Mouse (Mus musculus): Measurements from ENCODE around the gene Tpgs1.

The Tpgs1 gene

DNA sequence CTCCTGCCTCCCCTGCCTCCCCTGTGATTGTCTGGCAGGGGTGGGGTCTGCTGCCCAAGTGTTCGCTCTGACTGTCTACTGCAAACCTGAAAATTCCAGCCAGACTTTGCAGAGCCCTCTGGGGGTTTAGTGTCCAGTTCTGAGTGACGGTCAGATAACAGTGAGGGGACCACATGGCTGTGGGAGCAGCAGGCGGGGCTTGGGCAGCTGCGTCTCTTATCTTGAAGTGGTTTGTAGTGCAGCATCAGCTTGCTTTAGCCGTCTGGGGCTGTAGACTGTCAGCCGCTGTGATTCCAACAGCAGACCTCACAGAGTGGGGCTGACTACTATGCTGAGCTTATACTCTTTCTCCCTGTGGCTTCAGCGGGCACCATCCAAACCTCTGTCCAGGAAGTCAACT, 40.1 kb downstream of the Tpgs1 start:
- in situ Hi-C loops (cut with MboI, MseI): no loop called here

DNA sequence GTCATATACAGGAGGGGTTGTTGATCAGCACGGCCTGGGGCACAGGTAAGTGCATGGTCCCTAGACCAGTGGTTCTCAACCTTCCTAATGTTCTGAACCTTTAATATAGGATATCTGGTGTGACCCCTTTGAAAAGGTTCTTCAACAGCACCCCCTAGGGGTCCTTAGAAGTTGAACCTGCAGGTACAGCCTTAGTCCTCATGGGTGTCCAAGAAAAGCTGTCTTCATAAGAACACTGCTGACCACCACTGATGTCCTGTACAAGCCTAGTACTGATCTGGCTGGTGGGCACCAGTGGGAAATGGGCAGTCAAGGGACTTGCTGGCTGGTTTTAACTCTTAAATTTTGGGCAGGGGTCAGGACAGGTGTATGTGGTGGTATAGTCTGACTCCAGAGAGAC, 42.9 kb downstream of the Tpgs1 start:
- in situ Hi-C loops (cut with MboI, MseI): loop anchor here (5.0 kb wide), 1 partner anchor 75 kb away; no protein-coding TSS in a partner anchor

DNA sequence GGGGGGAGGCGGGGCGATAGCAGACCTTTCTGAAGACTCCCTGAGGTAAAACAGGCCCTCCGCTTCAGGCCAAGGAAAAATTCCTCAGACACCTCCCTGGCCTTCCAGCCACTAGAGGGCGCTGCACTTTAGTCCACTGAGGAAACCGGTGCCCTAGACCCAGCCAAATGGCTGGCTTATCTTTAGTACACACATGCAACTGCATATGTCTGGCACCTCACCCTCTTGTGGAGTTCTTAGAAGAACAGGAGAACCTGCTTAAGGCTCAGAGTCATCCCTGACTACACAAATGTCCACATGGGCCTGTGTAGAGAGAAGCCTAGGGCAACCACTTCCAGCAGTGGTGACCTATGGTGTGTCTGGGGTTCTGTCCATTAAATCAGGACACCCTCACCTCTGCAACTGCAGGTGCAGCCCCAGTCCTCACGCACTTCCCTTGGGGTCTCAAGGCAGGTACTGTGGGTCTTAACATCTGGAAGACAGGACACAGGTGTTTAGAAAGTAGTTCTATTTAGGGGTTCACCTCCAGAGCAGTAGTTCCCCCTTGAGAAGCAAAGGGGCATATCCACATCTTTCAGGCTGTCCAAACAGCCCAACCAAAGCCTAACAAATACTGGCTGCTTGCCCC, 43.4 kb downstream of the Tpgs1 start:
- in situ Hi-C loops (cut with MboI, MseI): loop anchor here (5.0 kb wide), 1 partner anchor 75 kb away; no protein-coding TSS in a partner anchor

DNA sequence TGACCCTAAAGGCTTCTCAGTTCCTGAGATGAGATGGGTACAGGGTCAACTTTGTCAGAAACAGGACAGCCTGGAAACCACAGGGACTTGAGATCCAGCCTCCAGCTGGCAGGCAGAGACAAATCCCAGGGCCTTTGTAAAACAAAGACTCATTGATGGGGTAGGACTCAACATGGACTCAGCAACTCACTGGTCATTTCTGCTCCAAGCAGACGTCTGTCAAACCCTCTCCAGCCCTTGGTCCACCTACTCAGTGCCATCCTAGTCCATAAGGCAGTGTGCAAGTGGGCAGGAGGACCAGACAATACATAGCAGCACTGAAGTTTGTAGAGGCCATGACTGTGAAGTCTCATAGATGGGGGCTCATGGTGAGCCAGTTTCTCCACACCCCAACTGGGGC, 44.0 kb downstream of the Tpgs1 start:
- in situ Hi-C loops (cut with MboI, MseI): loop anchor here (5.0 kb wide), 1 partner anchor 74 kb away; no protein-coding TSS in a partner anchor

DNA sequence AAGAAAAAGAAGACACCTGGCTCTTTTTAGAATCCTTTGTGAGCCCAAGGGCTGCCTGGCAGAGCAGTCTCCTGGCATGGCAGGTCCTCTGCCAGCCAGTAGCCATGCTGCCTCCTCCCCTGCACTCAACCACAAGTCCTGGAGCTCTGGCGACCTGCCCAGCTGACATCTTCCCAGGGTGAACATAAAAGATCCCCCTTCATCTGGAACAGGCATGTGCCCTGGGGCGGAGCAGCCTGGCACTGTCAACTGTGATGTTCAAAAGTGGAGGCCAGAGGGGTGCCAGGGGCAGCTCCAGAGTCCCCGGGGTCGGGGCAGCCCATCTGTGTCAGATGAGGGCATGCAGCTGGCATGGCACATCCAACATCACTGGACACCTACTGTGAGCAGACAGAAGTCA, 45.8 kb downstream of the Tpgs1 start:
- in situ Hi-C loops (cut with MboI, MseI): loop anchor here (5.0 kb wide), 1 partner anchor 72 kb away; no protein-coding TSS in a partner anchor

GRCm38 (mm10) chr10:79716254-79716987, 47.3 kb downstream of the Tpgs1 start, which contains the start of gene Hcn2:
TSS of gene Hcn2 (plus strand) at chr10:79716634.
- in situ Hi-C loops (cut with MboI, MseI): no loop called here

DNA sequence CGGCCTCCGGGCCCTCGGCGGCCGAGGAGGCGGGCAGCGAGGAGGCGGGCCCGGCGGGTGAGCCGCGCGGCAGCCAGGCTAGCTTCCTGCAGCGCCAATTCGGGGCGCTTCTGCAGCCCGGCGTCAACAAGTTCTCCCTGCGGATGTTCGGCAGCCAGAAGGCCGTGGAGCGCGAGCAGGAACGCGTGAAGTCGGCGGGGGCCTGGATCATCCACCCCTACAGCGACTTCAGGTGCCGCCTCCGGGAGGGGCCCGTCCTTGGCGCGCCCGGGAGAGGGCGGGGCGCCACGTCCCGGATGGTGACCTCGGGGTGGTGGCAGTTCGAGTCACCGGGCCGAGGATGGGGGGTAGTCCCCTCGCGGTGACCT, 47.8 kb downstream of the Tpgs1 start:
- in situ Hi-C loops (cut with MboI, MseI): no loop called here

- in situ Hi-C loops (cut with MboI, MseI): no loop called here
Observed at GRCm38 (mm10) chr10:79717640-79718357, 48.6 kb downstream of the Tpgs1 start.

DNA sequence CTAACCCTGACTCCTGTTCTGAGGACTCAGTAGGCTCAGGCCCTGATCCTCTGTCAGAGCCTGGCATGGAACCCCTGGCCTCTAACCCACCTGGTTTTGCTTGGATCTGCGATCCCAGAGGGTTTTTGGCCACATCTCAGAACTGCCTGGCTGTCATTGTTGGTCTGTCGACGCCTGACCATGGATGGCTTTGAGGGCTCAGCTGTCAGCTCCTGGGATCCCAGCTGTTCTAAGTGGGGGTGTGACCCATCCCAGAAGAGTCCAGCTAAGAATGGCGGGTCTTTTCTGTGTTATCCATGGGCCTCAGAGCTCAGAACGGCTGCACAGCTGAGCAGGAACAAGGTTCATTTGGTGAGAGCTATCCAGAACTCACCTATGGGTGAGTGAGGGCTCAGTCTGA, 51.9 kb downstream of the Tpgs1 start:
- in situ Hi-C loops (cut with MboI, MseI): no loop called here

GRCm38 (mm10) chr10:79723047-79723446, 53.9 kb downstream of the Tpgs1 start:
- in situ Hi-C loops (cut with MboI, MseI): no loop called here

- in situ Hi-C loops (cut with MboI, MseI): no loop called here
Observed at GRCm38 (mm10) chr10:79723692-79724091, 54.5 kb downstream of the Tpgs1 start.
